Mouse (Mus musculus): ENCODE data around the gene Rgl3. TPM values are rescaled to one million over a fixed set of nuclear protein-coding genes. Genes with fewer than 3 reads are reported as not detected.

Gene Rgl3
- polyA plus RNA-seq, 1 experiment from 2014 or later, result 26.8 TPM

DNA sequence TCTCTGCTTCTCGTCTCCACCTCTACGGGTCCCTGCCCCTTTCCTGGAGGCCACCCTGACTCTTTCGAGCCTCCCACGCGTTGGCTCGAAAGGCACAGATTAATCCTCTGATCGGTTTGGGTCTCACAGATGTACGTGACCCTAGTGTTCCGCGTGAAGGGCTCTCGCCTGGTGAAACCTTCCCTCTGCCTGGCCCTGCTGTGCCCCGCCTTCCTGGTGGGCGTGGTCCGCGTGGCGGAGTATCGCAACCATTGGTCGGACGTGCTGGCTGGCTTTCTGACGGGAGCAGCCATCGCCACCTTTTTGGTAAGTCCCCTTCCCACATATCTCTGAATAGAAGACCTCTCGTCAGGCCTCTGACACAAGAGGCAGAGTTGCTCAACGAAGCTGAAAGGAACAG, 45.0 kb downstream of the Rgl3 start:
- 0 out of 2 replicates have a peak overlapping the region, but pooled peaks have one; percentile 21 for H3K4me2 ChIP-seq (ENCODE audit: low read length)
- no peak for TF ChIP-seq CTCF (IDR thresholded peaks at IDR 0.05; ENCODE audit: low read depth)
- WGBS, result 16% methylated on average over 23 of the region's 23 CpGs
- DNase-seq (ENCODE audit: low spot score) (no peak), ATAC-seq (replicated peaks; ENCODE audit: low FRiP score, low read depth) (no peak)
- H3K4me3 ChIP-seq (replicated peaks; ENCODE audit: low read depth, low read length), result no peak overlapping the region
- H3K36me3 ChIP-seq (ENCODE audit: insufficient read depth, low read length), result no peaks in the 10 kb centered on the region
- no peaks in the 10 kb centered on the region for H3K9me3 ChIP-seq (replicated peaks; ENCODE audit: low read length)
- H3K27ac ChIP-seq, result no peak overlapping the region
- peaks cover 4% of the 10 kb centered on the region; the same call in 1 of the 2 replicates for H3K4me1 ChIP-seq (replicated peaks; ENCODE audit: insufficient read depth, low read length)
- no peak overlapping the region for H3K9ac ChIP-seq (ENCODE audit: low read depth, low read length)
- no peaks in the 10 kb centered on the region for H3K27me3 ChIP-seq (ENCODE audit: insufficient read depth, low read length)

DNA sequence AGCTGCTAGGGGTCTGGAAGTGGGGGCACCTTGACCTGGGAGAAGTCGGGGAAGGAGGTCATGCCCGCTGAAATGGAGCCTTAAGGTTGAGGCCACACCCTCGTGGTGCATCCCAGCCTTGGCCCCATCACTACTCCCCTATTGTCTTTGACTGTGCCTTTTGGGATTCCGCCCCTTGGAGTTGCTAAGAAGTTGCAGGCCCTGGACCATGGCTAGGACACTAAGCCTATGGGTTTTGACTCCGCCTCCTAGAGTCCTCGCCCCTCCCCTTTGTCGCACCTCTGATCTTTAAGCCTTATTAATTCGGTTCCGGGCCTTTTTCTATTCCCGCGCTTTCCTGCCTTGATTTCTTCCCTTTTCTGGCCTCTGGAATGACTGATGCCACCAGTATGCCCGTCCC, 45.6 kb downstream of the Rgl3 start:
- DNase-seq (ENCODE audit: low spot score) (no peak), ATAC-seq (replicated peaks; ENCODE audit: low FRiP score, low read depth) (no peak)
- H3K9ac ChIP-seq (ENCODE audit: low read depth, low read length), result no peak overlapping the region
- no peak for TF ChIP-seq CTCF (IDR thresholded peaks at IDR 0.05; ENCODE audit: low read depth)
- no peak overlapping the region for H3K4me3 ChIP-seq (replicated peaks; ENCODE audit: low read depth, low read length)
- 49% methylated on average over 12 of the region's 12 CpGs for WGBS
- H3K4me2 ChIP-seq (ENCODE audit: low read length), result no peak overlapping the region
- no peaks in the 10 kb centered on the region for H3K9me3 ChIP-seq (replicated peaks; ENCODE audit: low read length)
- H3K36me3 ChIP-seq (ENCODE audit: insufficient read depth, low read length), result no peaks in the 10 kb centered on the region
- H3K4me1 ChIP-seq (replicated peaks; ENCODE audit: insufficient read depth, low read length), result peaks cover 4% of the 10 kb centered on the region; the same call in 1 of the 2 replicates
- no peaks in the 10 kb centered on the region for H3K27me3 ChIP-seq (ENCODE audit: insufficient read depth, low read length)
- H3K27ac ChIP-seq, result no peak overlapping the region

GRCm38 (mm10) chr9:21943046-21943445, 46.2 kb downstream of the Rgl3 start:
- Histone ChIP-seq H3K4me1 (replicated peaks; ENCODE audit: insufficient read depth, low read length) (peaks cover 4% of the 10 kb centered on the region; the same call in 1 of the 2 replicates), H3K27ac (no peak overlapping the region), H3K4me2 (ENCODE audit: low read length) (no peak overlapping the region), H3K9ac (ENCODE audit: low read depth, low read length) (no peak overlapping the region), H3K36me3 (ENCODE audit: insufficient read depth, low read length) (no peaks in the 10 kb centered on the region), H3K9me3 (replicated peaks; ENCODE audit: low read length) (no peaks in the 10 kb centered on the region), H3K27me3 (ENCODE audit: insufficient read depth, low read length) (no peaks in the 10 kb centered on the region), H3K4me3 (replicated peaks; ENCODE audit: low read depth, low read length) (no peak overlapping the region)
- no peak for TF ChIP-seq CTCF (IDR thresholded peaks at IDR 0.05; ENCODE audit: low read depth)
- DNase-seq (ENCODE audit: low spot score) (no peak), ATAC-seq (replicated peaks; ENCODE audit: low FRiP score, low read depth) (no peak)
- 79% methylated on average over 12 of the region's 12 CpGs for WGBS

DNA sequence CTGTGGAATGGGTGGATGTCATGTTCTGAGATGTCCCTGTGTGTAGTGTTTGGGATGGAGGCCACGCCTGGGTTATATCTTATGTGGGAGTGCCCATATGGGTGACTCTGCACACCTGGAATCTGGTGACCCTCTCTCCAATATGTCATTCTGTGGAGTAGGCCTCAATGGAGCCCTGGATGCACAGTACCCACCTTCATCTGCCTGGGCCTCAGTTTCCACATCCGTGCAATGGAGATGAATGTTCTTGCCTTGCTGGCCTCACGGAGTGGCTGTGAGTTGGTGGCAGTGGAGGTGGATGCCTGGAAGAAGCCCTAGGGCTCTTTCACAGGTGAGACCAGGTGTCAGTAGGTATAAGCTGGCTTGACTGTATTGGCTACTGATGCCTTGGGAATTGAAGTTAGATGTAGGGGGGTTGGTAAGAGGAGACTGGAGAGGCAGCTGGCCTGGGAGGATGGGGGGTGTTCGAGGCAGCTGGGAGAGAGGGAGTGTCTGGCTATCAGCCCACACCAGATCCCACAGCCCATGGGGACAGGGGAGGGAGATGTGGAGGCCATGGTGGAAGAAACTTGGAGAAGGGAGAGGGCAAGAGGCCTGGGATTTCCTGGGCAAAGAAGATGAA, 50.9 kb downstream of the Rgl3 start:
- H3K27ac ChIP-seq, result no peak overlapping the region
- no peak for DNase-seq (ENCODE audit: low spot score)
- H3K27me3 ChIP-seq (ENCODE audit: insufficient read depth, low read length), result no peaks in the 10 kb centered on the region
- H3K36me3 ChIP-seq (ENCODE audit: insufficient read depth, low read length), result no peaks in the 10 kb centered on the region
- H3K9ac ChIP-seq (ENCODE audit: low read depth, low read length), result no peak overlapping the region
- no peak for TF ChIP-seq CTCF (IDR thresholded peaks at IDR 0.05; ENCODE audit: low read depth)
- no peak overlapping the region for H3K4me2 ChIP-seq (ENCODE audit: low read length)
- H3K4me3 ChIP-seq (replicated peaks; ENCODE audit: low read depth, low read length), result no peak overlapping the region
- H3K9me3 ChIP-seq (replicated peaks; ENCODE audit: low read length), result no peaks in the 10 kb centered on the region
- 0 out of 2 replicates have a peak, but pooled peaks cover 3% of the 10 kb centered on the region for H3K4me1 ChIP-seq (replicated peaks; ENCODE audit: insufficient read depth, low read length)
- WGBS, result 78% methylated on average over 4 of the region's 4 CpGs
- no peak for ATAC-seq (replicated peaks; ENCODE audit: low FRiP score, low read depth)

DNA sequence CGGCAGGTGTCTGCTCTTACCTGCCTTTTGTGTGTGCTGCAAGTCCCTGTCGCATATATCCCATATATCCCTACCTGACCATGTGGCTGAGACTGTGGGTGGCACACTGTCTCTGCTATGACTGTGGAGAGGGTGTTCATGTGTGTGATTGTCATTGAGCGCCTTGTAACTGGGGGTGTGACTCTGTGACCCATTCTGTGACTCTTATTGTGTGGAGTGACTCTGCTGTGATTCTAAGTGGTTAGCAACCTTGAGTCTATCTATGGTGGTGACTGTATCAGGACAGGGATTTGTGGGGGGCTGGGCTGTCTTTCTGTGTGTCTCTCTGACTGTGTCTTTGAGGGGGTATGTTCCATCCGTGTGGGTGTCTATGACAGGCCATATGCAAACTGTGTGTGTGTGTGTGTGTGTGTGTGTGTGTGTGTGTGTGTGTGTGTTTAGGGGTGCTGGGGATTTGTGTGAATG, 51.5 kb downstream of the Rgl3 start:
- no peaks in the 10 kb centered on the region for H3K36me3 ChIP-seq (ENCODE audit: insufficient read depth, low read length)
- ATAC-seq (replicated peaks; ENCODE audit: low FRiP score, low read depth), result no peak
- no peak overlapping the region for H3K9ac ChIP-seq (ENCODE audit: low read depth, low read length)
- H3K4me3 ChIP-seq (replicated peaks; ENCODE audit: low read depth, low read length), result no peak overlapping the region
- TF ChIP-seq CTCF (IDR thresholded peaks at IDR 0.05; ENCODE audit: low read depth), result no peak
- DNase-seq (ENCODE audit: low spot score), result no peak
- no peaks in the 10 kb centered on the region for H3K9me3 ChIP-seq (replicated peaks; ENCODE audit: low read length)
- no peak overlapping the region for H3K27ac ChIP-seq
- no peaks in the 10 kb centered on the region for H3K27me3 ChIP-seq (ENCODE audit: insufficient read depth, low read length)
- 81% methylated on average over 4 of the region's 4 CpGs for WGBS
- no peak overlapping the region for H3K4me2 ChIP-seq (ENCODE audit: low read length)
- H3K4me1 ChIP-seq (replicated peaks; ENCODE audit: insufficient read depth, low read length), result 0 out of 2 replicates have a peak, but pooled peaks cover 3% of the 10 kb centered on the region

GRCm38 (mm10) chr9:21936692-21937570, 52.3 kb downstream of the Rgl3 start, which contains the start of gene Plppr2:
TSS of gene Plppr2 (plus strand) at chr9:21937033.
- no peaks in the 10 kb centered on the region for H3K36me3 ChIP-seq (ENCODE audit: insufficient read depth, low read length)
- peak; percentile 97 for ATAC-seq (replicated peaks; ENCODE audit: low FRiP score, low read depth)
- no peak within 1 kb of the TSS for H3K27ac ChIP-seq
- 0 out of 2 replicates have a peak, but pooled peaks cover 3% of the 10 kb centered on the region for H3K4me1 ChIP-seq (replicated peaks; ENCODE audit: insufficient read depth, low read length)
- H3K4me2 ChIP-seq (ENCODE audit: low read length), result peak within 1 kb of the TSS; percentile 85
- H3K27me3 ChIP-seq (ENCODE audit: insufficient read depth, low read length), result no peaks in the 10 kb centered on the region
- 2% methylated on average over 42 of the region's 43 CpGs for WGBS
- peak within 1 kb of the TSS; percentile 40; the same call in 1 of the 2 replicates for H3K9ac ChIP-seq (ENCODE audit: low read depth, low read length)
- TF ChIP-seq CTCF (IDR thresholded peaks at IDR 0.05; ENCODE audit: low read depth), result no peak; the same call in 1 of the 2 replicates
- peak; percentile 99 for DNase-seq (ENCODE audit: low spot score)
- H3K9me3 ChIP-seq (replicated peaks; ENCODE audit: low read length), result no peaks in the 10 kb centered on the region
- H3K4me3 ChIP-seq (replicated peaks; ENCODE audit: low read depth, low read length), result peak within 1 kb of the TSS; percentile 53

Data from kidney, postnatal 0 days (tissue).